Comparison of ENCODE assay signal across 28 mouse cellular contexts in genomic region chr13:93984521-93984920, GRCm38 (mm10).
"Had no signal": no experiment of that assay in that cellular context is flagged by ENCODE, and none has a peak within 500 bp of the region (broad histone marks: within the 10 kb centered on the region; RNA-seq: fewer than 3 reads in every experiment).

No protein-coding gene starts in this region.

- H3K27me3 ChIP-seq: limb, embryonic 12.5 days; limb, embryonic 13.5 days; limb, embryonic 15.5 days; liver, embryonic 12.5 days; liver, embryonic 13.5 days; liver, embryonic 15.5 days; lung, embryonic 15.5 days; megakaryocyte, embryonic 14.5 days; midbrain, embryonic 13.5 days; midbrain, embryonic 15.5 days; neural tube, embryonic 12.5 days had no signal

- H3K9ac ChIP-seq: limb, embryonic 12.5 days; limb, embryonic 13.5 days; limb, embryonic 15.5 days; liver, embryonic 12.5 days; liver, embryonic 13.5 days; liver, embryonic 14.5 days; liver, embryonic 15.5 days; liver, postnatal 0 days; lung, embryonic 14.5 days; lung, embryonic 15.5 days; midbrain, embryonic 12.5 days; midbrain, embryonic 13.5 days; midbrain, embryonic 15.5 days; neural tube, embryonic 12.5 days had no signal

- H3K4me1 ChIP-seq: midbrain, embryonic 13.5 days; midbrain, embryonic 15.5 days had no signal

- DNase-seq: left cerebral cortex, postnatal 4 days; liver; liver, embryonic 13.5 days; liver, postnatal 0 days; lung, adult 18-20 months; lung, adult 2 months; lung, embryonic 14.5 days; lung, postnatal 10 days; lung, postnatal 14 days; lung, postnatal 36 days; lung, postnatal 4 days; midbrain, embryonic 14.5 days had no signal

- H3K36me3 ChIP-seq: limb, embryonic 10.5 days; limb, embryonic 12.5 days; limb, embryonic 13.5 days; limb, embryonic 15.5 days; liver, embryonic 12.5 days; liver, embryonic 13.5 days; liver, embryonic 15.5 days; lung, embryonic 15.5 days; midbrain, embryonic 10.5 days; midbrain, embryonic 12.5 days; midbrain, embryonic 13.5 days; midbrain, embryonic 15.5 days; neural tube, embryonic 12.5 days had no signal

- H3K4me3 ChIP-seq: limb, embryonic 10.5 days; limb, embryonic 12.5 days; limb, embryonic 13.5 days; limb, embryonic 15.5 days; liver, embryonic 12.5 days; liver, embryonic 13.5 days; liver, embryonic 15.5 days; lung, embryonic 15.5 days; megakaryocyte, embryonic 14.5 days; midbrain, embryonic 10.5 days; midbrain, embryonic 12.5 days; midbrain, embryonic 13.5 days; midbrain, embryonic 15.5 days; myocyte; neural tube, embryonic 12.5 days had no signal

- H3K9me3 ChIP-seq: limb, embryonic 10.5 days; limb, embryonic 12.5 days; limb, embryonic 13.5 days; limb, embryonic 15.5 days; liver, embryonic 12.5 days; liver, embryonic 13.5 days; liver, embryonic 15.5 days; lung, embryonic 15.5 days; midbrain, embryonic 10.5 days; midbrain, embryonic 12.5 days; midbrain, embryonic 13.5 days; midbrain, embryonic 15.5 days; neural tube, embryonic 12.5 days had no signal

- H3K27ac ChIP-seq: limb, embryonic 10.5 days; limb, embryonic 12.5 days; limb, embryonic 13.5 days; limb, embryonic 15.5 days; liver, embryonic 12.5 days; liver, embryonic 13.5 days; liver, embryonic 14.5 days; liver, embryonic 15.5 days; lung, embryonic 15.5 days; macrophage; midbrain, embryonic 10.5 days; midbrain, embryonic 12.5 days; midbrain, embryonic 13.5 days; midbrain, embryonic 15.5 days; neural tube, embryonic 12.5 days had no signal
